Mouse (Mus musculus): ENCODE data around the gene Socs1. TPM values are rescaled to one million over a fixed set of nuclear protein-coding genes. Genes with fewer than 3 reads are reported as not detected.

Socs1 gene
- 100 to 1,000 TPM; 111 to 128 TPM for polyA plus RNA-seq (2017; shearing (Covaris generic))

GRCm38 (mm10) chr16:10785371-10786231 lies at the start of gene Socs1:
Gene Socs1, minus strand, starts transcription at chr16:10785536.

GRCm38 (mm10) chr16:10812865-10813371 lies 27.6 kb upstream of the Socs1 start, which contains the start of gene Gm11172:
Gene Gm11172, plus strand, starts transcription at chr16:10812915.

GRCm38 (mm10) chr16:10805789-10806527 lies 20.6 kb upstream of the Socs1 start, which contains the start of gene Prm1:
Gene Prm1, minus strand, starts transcription at chr16:10805839.

GRCm38 (mm10) chr16:10796034-10796433 lies 10.7 kb upstream of the Socs1 start, which contains the start of gene Prm2:
Gene Prm2, minus strand, starts transcription at chr16:10796134.

GRCm38 (mm10) chr16:10790702-10791101 lies 5.4 kb upstream of the Socs1 start, which contains the start of gene Prm3:
Gene Prm3, minus strand, starts transcription at chr16:10790914.

GRCm38 (mm10) chr16:10788271-10788670 lies 2.9 kb upstream of the Socs1 start, which contains the start of gene Tnp2:
Gene Tnp2, minus strand, starts transcription at chr16:10788660.

Other genes starting within 250 kb of the Socs1 start
- 10 to 100 TPM; 24.5 to 32.2 TPM for gene Dexi, start 242.5 kb downstream of the Socs1 start, polyA plus RNA-seq (2017; shearing (Covaris generic))
- 10 to 100 TPM; 19.6 to 20.8 TPM for gene Clec16a, start 240.2 kb downstream of the Socs1 start, polyA plus RNA-seq (2017; shearing (Covaris generic))
- gene Tnp2, start 3.1 kb upstream of the Socs1 start, polyA plus RNA-seq (2017; shearing (Covaris generic)): 1 to 10 TPM; 3.4 to 6.3 TPM
- gene Prm3, start 5.4 kb upstream of the Socs1 start, polyA plus RNA-seq (2017; shearing (Covaris generic)): not detected
- under 1 TPM in 1 of 2 experiments, not detected in 1; 0.76 TPM for gene Prm2, start 10.6 kb upstream of the Socs1 start, polyA plus RNA-seq (2017; shearing (Covaris generic))
- 1 to 10 TPM in 1 of 2 experiments, under 1 TPM in 1; 0.66 to 1.2 TPM for gene Prm1, start 20.3 kb upstream of the Socs1 start, polyA plus RNA-seq (2017; shearing (Covaris generic))
- gene Gm11172, start 27.4 kb upstream of the Socs1 start, polyA plus RNA-seq (2017; shearing (Covaris generic)): not detected
- 1 to 10 TPM; 5.5 to 6.6 TPM for gene Rmi2, start 49.5 kb upstream of the Socs1 start, polyA plus RNA-seq (2017; shearing (Covaris generic))